Mouse (Mus musculus): Measurements from ENCODE around the gene Gprin1.

- TF ChIP-seq EP300 (IDR thresholded peaks at IDR 0.05; ENCODE audit: low read depth) (no peak), CTCF (IDR thresholded peaks at IDR 0.05; ENCODE audit: low read depth) (no peak)
Observed at GRCm38 (mm10) chr13:54754169-54755080, 4.8 kb upstream of the Gprin1 start.
